Mouse (Mus musculus): ENCODE measurements around the gene Pes1.
A peak's percentile ranks its signal among the peaks of the same experiment; 100 is the strongest.

The Pes1 gene

GRCm38 (mm10) chr11:3963610-3964415 lies at the start of gene Pes1:
Pes1 (plus strand) TSS chr11:3963975.
- DNase-seq (ENCODE audit: low spot score), result peak; percentile 80

GRCm38 (mm10) chr11:3914109-3914840 lies 49.5 kb upstream of the Pes1 start, which contains the start of gene Slc35e4:
Slc35e4 (minus strand) TSS chr11:3914664.
- DNase-seq (ENCODE audit: low spot score), result peak; percentile 94

GRCm38 (mm10) chr11:3918738-3919137 lies 45.0 kb upstream of the Pes1 start:
- DNase-seq (ENCODE audit: low spot score), result no peak

GRCm38 (mm10) chr11:3920476-3920875 lies 43.3 kb upstream of the Pes1 start:
- DNase-seq (ENCODE audit: low spot score), result no peak

GRCm38 (mm10) chr11:3921281-3921850 lies 42.4 kb upstream of the Pes1 start:
- peak; percentile 67 for DNase-seq (ENCODE audit: low spot score)

GRCm38 (mm10) chr11:3922115-3922514 lies 41.7 kb upstream of the Pes1 start:
- DNase-seq (ENCODE audit: low spot score), result no peak

GRCm38 (mm10) chr11:3922731-3923130 lies 41.0 kb upstream of the Pes1 start:
- DNase-seq (ENCODE audit: low spot score), result no peak

- DNase-seq (ENCODE audit: low spot score), result peak; percentile 33
Observed at GRCm38 (mm10) chr11:3925916-3926315, 37.9 kb upstream of the Pes1 start.

DNA sequence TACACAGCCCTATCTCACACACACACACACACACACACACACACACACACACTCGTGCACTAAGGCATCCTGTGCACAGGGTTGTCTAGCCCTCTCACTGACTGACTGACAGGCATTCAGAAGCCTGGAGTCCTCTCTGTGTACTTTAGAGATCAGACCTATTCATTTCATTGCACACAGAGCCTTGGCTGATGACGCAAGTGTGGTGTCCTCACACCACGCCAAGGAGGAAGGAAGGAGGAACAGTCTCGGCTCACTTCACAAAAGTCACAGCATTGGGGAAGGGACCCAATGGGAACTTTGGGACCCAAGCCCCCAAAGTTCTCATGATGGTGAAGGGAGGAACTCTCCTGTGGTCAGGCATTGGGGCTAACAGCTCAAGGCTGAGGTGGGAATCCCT lies 33.8 kb upstream of the Pes1 start:
- DNase-seq (ENCODE audit: low spot score), result peak; percentile 28

DNA sequence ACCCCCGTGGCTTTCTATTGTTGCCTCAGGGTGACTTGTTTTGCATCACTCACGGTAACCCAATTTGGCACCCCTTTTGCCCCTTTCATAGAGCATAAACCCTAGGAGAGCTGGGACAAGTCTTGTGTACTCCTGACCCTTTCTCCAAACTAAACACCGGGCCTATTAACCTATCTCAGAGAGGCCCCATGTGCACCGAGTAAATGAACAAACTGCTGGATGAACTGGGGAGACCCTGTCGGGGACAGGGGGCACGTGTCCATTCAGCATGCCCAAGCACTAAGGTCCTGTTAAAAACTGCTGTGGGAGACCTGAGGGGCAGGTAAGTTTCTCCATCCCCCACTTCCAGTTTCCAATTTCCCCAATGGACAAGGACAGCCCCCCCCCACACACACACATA lies 32.8 kb upstream of the Pes1 start:
- no peak for DNase-seq (ENCODE audit: low spot score)

DNA sequence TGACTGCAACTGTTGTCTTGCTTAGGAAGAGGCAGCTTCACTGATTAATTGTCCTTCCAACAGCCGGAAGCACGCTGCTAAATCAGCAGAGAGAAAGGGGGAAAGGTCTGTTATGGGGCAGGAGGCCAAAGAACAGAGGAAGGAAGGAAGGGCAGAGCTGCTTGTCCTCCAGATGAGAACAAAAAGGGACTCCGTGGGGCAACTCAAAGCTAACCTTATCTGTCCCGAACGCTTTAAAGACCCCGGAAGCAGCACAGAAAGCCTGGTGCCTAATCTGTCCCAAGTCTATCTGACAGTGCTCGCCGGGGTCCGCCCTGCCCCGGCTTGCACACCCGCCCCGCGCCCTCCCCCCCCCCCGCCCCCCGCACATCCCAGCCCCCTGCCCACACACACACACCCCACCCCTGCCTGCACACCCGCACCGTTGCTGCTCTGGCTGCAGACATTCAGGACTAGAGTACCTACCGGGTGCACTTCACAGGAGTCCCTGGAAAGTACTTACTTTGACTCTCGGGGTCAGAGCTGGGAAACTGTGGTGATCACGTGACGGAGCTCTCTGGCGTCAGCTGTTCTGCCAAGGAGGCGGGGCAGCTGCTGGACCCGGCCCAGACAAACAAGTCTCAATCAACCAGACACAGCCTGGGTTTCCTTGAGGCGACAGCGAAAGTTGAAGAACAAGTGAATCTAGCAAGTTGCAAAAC lies 32.1 kb upstream of the Pes1 start, which contains the start of gene Tcn2:
TSS of gene Tcn2 (minus strand) at position 649 of the 701 bp plus-strand sequence.
- DNase-seq (ENCODE audit: low spot score), result peak; percentile 87

DNA sequence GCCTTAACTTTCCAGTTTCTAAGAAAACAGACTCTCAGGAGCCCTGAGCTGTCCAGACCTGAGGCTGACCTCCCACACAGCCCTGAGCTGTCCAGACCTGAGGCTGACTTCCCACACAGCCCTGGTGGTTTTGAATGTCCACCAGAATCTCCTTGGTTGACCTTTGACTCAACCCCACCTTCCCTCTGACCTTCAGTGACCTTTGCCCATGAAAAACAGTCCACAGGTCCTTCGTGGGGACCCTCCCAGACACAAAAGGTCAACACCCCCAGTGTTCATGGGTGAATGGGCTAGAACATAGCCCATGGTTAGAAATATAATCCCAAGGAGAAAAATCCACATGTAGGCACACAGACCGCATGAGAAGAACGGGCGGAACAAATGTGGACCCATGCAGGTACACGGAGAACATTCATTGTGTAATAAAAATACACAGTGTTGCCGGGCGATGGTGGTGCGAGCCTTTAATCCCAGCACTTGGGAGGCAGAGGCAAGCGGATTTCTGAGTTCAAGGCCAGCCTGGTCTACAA lies 30.0 kb upstream of the Pes1 start:
- peak; percentile 27 for DNase-seq (ENCODE audit: low spot score)

- DNase-seq (ENCODE audit: low spot score), result peak; percentile 33
Observed at GRCm38 (mm10) chr11:3935135-3935534, 28.6 kb upstream of the Pes1 start.

GRCm38 (mm10) chr11:3936318-3936717 lies 27.5 kb upstream of the Pes1 start:
- DNase-seq (ENCODE audit: low spot score), result peak; percentile 21

DNA sequence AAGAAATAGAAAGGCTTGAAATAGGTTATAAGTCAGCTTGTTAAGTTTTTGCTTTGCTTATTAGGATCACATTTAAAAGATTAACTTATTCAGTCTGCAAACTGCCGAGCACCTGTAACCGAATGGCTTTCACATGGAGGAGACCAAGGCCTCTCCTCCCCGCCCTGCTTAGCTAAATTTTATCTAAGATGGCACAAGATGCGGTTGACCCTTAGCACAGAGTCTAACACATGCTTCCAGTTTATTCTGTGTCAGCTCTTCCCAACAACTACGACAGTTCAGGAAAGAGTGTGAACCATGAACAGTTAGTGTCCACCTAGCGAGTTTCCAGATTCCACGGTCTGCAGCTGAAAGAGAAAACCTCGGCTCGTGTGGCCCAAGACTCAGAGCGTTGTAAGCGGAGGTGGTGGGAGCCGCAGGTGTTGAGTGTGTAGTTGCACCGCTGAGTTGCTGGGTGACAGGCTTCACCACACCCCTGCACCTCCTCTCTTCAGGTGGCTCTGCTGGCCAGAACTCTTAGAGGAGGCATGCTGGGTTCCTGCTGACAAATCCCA lies 26.4 kb upstream of the Pes1 start:
- DNase-seq (ENCODE audit: low spot score), result peak; percentile 35

- peak; percentile 13 for DNase-seq (ENCODE audit: low spot score)
Observed at GRCm38 (mm10) chr11:3941371-3941770, 22.4 kb upstream of the Pes1 start.

DNA sequence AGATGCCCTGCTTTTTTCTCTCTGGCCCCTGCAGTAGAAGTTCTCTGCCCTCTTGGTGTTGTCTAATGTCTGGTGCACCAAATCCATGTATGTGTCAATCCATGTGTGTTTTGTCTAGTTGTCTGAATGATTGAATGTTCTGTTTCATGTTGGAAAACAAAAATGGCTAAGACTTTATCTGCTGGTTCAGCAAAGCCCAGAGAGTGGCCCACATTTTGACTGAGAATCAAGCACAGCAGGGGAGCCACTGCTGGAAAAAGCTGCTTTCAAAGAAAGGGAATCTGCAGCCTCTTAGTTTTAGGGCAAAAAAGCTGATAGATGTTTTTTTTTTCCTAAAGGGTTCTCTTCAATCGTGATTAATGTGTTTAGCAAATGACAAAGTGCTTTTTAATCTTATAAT lies 17.4 kb upstream of the Pes1 start:
- peak; percentile 3 for DNase-seq (ENCODE audit: low spot score)

DNA sequence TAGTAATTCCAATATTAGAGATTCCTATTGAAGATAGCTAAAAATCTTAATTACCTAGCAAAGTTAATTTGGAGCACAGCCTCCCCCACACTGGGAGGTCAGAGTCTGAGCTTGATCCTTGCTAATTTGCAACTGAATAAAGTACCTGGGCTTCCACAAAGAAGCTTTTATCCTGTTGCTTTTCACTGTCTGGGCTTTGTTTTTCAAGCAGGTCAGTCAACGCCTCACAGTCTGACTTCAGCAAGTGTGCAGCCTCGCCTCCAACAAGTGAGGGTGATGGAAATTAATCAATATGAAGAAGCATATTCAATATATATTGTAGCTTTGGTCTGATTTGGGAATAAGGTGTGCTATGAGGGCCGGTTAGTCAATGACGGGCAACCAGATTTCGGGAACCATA lies 8.9 kb upstream of the Pes1 start:
- peak; percentile 10 for DNase-seq (ENCODE audit: low spot score)

- DNase-seq (ENCODE audit: low spot score), result peak; percentile 3
Observed at GRCm38 (mm10) chr11:3955371-3955770, 8.4 kb upstream of the Pes1 start.

DNA sequence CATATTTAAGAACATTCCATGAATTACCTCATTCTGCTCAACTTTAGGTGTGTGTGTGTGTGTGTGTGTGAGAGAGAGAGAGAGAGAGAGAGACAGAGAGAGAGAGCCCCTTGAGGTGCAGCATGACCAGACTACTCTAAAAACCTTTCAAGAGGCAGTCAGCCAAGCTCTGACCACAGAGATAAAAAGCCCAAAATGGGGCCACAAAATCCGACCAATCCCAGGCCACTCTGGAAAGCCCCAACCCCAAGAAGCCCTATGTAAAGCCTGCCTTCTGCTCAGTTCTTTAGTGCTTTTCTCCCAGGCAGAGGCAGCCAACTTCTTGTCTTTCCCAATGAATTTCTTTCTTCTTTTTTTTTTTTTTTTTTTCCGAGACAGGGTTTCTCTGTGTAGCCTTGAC lies 2.9 kb upstream of the Pes1 start:
- peak; percentile 23 for DNase-seq (ENCODE audit: low spot score)

DNA sequence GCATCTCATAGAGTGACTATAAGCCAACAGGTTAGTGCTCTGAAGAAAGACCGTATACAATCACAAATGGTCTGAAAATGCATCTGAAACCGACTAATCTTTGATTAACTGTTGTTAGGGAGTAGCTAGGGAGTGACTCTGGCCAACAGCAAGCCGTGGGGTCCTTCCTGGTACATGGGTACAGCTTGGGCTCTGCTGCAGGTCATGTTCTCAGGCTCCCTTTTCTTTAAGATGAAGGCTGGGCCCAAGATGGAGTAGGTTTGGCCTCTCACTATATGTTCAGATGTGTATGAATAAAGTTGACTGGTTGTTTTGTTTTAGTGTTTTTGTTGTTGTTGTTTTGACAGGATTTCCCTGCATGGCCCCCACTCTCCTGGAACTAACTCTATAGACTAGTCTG lies 2.0 kb upstream of the Pes1 start:
- DNase-seq (ENCODE audit: low spot score), result peak; percentile 18

GRCm38 (mm10) chr11:3963155-3963554 lies 620 bp upstream of the Pes1 start:
- DNase-seq (ENCODE audit: low spot score), result peak; percentile 49

Measured in testis, postnatal 10 days (tissue).